Mouse (Mus musculus) urinary bladder, postnatal 14 days (tissue): ENCODE measurements at regions not wholly inside any gene's neighbourhood (a gene's known extent, or its start where the extent isn't known, plus 50 kb on each side); places are given as distances from the start of the nearest gene placed in this dataset.
"Not testable (repeated sequence)": the region's sequence is repeated elsewhere in the genome, so short reads cannot be mapped to it uniquely, and the experiment has no call there.

Source experiments
- DNase-seq: peaks from one replicate; pipeline ENCODE4 v3.0.0; 2021; ENCODE audit warnings: low spot score

DNA sequence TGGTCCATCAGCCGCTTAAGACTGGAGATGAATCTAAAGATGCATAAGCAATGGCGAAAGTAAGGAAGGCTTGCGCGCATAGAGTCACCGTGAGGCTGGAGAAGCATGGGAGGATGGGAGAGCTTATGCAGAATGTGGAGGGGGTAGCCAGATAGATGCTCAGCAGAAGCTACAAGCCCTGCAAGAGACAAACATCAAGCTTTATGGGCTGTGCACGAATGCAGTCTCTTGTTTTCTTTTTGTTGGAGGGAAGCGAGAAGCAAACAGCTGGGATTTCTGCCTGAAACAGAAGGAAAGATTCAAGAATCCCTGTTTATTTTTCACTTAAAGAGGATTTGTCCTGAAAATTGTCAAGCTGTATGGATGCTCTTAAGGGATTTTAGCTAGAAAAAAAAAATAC lies 188.7 kb downstream of the Kctd12 start:
- no peak for DNase-seq

GRCm38 (mm10) chr14:102790916-102791315 lies 191.5 kb downstream of the Kctd12 start:
- no peak for DNase-seq

GRCm38 (mm10) chr14:102782227-102782626 lies 200.2 kb downstream of the Kctd12 start:
- DNase-seq: no peak

DNA sequence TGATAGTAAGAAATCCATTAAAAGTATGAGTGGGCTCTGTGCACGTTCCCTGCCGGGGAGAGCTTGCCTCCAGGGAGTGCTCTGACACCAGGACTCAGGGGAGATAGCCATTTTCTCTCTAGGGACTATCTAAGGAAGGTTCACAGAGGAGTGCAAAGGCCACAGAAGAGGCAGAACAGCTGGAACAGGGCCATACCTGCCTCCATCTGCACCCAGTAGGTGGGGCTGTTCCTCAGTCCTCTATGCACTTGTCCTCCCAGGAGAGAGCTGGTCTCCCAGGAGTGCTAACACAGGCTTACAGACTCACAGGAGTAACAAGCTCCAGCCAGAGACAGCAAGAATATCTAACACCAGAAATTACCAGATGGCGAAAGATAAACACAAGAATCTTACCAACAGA lies 212.7 kb downstream of the Kctd12 start:
- peak; percentile 43 for DNase-seq

DNA sequence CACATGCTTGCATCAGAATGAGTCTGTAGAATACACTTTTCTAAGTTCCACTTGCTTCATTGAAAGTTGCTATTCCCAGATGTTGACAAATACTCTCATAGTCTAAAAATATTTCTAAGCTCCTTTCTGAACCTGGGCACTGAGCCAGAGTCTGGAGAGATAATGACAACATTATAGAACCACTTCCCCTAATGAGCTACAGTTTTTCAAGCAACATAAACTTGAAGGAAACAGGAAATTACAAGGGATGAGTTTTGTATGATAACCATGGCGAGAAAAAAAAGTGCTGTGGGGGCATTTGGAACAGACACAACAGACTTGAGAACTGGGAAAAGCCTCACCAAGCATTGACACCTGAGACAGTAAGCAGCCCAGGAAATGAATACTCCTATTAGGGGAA lies 233.8 kb downstream of the Kctd12 start:
- DNase-seq: no peak

GRCm38 (mm10) chr14:102742331-102742730 lies 240.1 kb downstream of the Kctd12 start:
- DNase-seq: no peak

- no peak for DNase-seq
These were observed 245.8 kb downstream of the Kctd12 start for GRCm38 (mm10) chr14:102736656-102737055.

DNA sequence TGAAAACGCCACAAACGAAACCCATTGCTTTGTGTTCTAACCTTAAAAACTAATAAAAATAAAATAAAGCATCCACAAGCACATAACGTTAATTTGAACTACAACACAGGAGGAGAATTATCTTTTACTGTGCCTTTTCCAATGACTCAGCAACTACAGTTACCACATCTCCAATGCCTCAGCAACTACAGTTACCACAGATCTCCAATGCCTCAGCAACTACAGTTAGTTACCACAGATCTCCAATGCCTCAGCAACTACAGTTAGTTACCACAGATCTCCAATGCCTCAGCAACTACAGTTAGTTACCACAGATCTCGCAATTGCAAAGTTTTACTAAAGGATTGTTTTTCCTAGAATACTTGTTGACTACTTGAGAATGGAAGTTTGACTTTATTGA lies 248.7 kb downstream of the Kctd12 start:
- not testable (repeated sequence) for DNase-seq

- DNase-seq: peak; percentile 12
These were observed 250.7 kb downstream of the Kctd12 start for GRCm38 (mm10) chr14:102731746-102732145.

DNA sequence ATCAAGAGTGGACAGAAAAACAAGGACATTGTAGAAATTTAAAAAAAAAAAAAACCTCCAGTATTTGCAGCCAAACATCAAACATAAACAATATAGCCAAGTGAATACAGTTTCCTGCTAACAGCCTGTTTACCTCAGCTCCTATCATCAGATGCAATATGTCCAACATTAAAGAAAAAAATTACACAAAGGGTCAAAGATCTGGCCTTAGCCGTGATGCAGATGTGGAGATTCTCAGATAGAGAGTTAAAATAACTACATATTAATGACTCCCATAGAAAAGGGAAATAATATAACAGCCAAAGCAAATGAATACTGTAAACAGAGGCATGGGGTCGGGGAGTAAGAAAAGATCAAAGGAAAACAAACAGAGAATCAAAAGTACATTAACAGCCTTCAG lies 259.8 kb downstream of the Kctd12 start:
- DNase-seq: no peak

DNA sequence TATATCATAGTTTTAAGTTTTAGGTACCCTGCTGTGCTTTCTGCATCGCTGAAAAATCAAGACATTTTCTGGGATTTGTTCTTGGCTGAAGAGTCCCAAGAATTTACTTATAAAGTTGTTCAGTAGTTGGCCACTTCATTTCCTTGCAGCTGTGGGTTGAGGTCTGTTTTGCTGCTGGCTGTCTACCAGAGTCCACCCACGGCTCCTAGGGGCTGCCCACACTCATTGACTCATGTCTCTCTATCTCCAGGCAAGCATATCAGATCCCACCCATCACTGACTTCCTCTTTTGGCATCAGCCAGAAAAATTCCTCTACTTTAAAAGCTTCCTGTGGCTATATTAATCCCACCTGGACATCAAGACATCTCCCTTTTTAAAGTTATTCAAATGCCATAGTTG lies 263.9 kb downstream of the Kctd12 start:
- peak; percentile 4 for DNase-seq

- no peak for DNase-seq
These were observed 269.8 kb downstream of the Kctd12 start for GRCm38 (mm10) chr14:102712600-102712999.

GRCm38 (mm10) chr14:102706704-102707336 lies 275.6 kb downstream of the Kctd12 start:
- no peak for DNase-seq

- no peak for DNase-seq
These were observed 281.3 kb downstream of the Kctd12 start for GRCm38 (mm10) chr14:102701108-102701507.

DNA sequence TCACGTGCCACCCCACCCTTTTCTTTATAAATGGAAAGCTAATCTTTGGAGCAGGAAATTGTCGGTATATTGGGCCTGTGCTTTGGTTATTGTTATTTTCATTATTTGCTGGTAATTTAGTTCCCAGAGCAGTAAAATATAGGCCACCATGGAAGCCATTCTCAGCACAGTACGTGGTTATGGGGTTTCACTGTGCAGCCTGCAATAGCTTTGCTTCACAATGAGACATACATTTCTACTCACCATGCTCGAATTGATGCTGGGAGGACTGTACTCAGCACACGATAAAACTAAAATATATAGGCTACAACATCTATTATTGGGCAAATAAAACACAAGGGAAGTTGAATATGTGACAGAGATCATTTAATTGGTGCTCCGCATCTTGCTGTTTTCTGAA lies 282.0 kb downstream of the Kctd12 start:
- DNase-seq: no peak

GRCm38 (mm10) chr14:102699015-102699414 lies 283.4 kb downstream of the Kctd12 start:
- DNase-seq: no peak

DNA sequence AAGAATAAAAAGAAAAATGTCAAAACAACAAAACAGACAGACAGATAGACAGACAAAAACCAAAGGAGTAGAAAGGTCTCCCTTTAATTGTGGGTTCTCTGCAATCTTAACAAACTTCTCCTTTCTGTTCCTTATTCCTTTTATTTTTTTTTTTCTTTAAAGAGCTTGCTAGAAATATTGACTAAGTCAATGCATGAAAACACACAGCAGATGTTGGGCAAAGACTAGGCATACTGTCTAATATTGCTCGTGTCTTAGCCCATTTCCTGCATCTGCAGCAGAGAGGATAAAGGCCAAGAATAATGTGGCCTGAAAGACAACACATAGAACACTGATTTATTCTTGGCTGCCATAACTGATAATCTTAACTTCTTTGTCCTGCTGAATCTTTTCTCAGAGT lies 295.6 kb downstream of the Kctd12 start:
- no peak for DNase-seq

GRCm38 (mm10) chr14:102676582-102676981 lies 305.9 kb downstream of the Kctd12 start:
- no peak for DNase-seq

DNA sequence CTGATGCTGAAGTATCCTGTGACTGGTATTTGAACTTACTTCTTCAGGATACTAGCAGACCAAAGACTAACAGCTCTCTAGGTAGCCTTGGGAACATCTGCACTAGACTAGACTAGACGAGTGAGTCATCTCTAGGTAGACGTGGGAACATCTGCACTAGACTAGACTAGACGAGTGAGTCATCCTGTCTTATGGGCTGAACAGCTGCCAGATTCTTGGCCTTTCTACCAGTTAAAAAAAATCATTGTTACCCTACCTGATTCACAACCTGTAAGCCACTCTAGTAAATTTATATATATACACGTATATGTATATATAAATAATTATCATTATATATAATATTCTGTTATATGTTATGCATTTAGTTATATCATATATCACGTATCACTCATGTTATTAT lies 307.8 kb downstream of the Kctd12 start:
- DNase-seq: no peak

- DNase-seq: no peak
These were observed 308.7 kb downstream of the Kctd12 start for GRCm38 (mm10) chr14:102673724-102674123.

- no peak for DNase-seq
These were observed 319.2 kb downstream of the Kctd12 start for GRCm38 (mm10) chr14:102663240-102663639.

DNA sequence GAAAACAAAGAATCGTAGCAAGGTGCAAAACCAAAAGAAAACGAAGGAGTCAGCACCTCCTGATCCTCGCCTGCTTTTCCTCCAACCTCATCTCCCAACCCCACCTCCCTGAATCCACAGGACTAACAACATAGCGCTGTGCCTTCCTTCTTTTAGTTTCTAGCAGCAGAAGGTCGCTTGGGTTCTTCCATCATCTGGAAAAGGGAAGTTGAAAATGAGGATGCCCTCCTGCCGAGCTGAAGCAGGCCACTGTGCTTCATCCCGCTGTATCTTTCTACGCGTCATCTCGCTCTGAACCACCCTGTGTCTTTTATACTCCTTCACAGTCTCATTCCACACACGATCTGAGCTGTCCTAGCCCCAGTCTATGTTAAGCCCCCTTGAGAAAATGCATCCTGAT lies 322.1 kb downstream of the Kctd12 start:
- no peak for DNase-seq

DNA sequence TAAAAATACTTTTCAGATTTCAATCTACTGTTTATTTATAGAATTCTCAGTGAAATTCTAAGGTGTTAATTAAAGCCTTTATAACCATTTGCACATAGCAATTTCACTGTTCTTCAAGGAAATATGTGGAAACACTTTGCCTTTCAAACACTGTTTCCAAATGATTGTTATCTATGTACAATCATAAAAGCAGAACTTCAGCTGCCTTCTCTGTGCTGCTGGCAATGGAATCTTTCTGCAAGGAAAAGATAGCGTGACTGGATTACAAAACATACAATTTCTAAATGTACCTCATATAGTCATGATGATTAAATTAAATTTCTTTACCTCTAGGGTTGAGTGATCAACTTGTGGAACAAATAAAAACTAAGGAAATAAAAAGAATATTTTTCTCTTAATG lies 326.2 kb downstream of the Kctd12 start:
- no peak for DNase-seq

DNA sequence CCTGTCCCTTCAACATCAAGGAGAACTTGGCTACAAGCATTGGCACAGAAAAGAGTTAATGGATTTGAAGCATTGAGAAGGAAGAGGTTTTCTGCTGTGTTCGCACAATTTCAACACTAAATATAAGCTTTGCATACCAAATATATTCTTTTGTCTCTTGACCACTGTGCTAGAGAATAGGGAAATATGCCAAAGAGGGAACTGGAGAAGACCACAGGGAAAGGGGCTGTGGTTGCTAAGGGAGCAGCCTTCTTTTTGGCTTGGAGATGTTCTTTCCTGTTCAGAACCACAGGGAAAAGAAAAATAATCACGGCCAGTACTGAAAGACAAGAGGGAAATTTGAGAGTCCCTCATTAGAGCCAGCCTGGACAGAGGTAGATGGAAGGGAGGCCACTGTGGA lies 352.8 kb downstream of the Kctd12 start:
- DNase-seq: no peak

DNA sequence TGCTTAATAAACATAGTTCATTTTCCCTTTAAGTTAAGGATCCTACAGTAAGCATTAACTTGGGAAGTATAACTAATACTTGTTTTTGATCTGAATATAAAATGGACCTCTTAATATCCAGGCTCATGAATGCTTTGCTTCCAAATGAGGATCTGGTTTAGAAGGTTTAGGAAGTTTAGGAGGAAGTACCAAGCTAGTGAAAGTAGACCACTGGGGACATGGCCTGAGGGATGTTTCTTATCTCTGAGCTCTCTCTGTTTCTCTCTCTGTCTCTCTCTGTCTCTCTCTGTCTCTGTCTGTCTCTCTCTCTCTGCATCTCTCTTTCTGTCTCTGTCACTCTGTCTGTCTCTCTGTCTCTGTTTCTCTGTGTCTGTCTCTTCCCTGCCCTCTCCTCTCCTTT lies 360.9 kb downstream of the Kctd12 start:
- no peak for DNase-seq
